Mouse (Mus musculus): ENCODE data around the gene Fbxo33.
A peak's percentile ranks its signal among the peaks of the same experiment; 100 is the strongest.
"Not testable (repeated sequence)": the region's sequence is repeated elsewhere in the genome, so short reads cannot be mapped to it uniquely, and the experiment has no call there.

The Fbxo33 gene

GRCm38 (mm10) chr12:59219325-59220225 is at the start of gene Fbxo33:
Fbxo33 (minus strand) TSS chr12:59219725.
- peak; percentile 99 for DNase-seq (ENCODE audit: low read depth, low spot score)

GRCm38 (mm10) chr12:59265942-59266231 is 46.4 kb upstream of the Fbxo33 start:
- no peak for DNase-seq (ENCODE audit: low read depth, low spot score)

GRCm38 (mm10) chr12:59265207-59265941 is 45.8 kb upstream of the Fbxo33 start:
- DNase-seq (ENCODE audit: low read depth, low spot score) = peak; percentile 76

GRCm38 (mm10) chr12:59262841-59263240 is 43.3 kb upstream of the Fbxo33 start:
- no peak for DNase-seq (ENCODE audit: low read depth, low spot score)

GRCm38 (mm10) chr12:59260798-59261197 is 41.3 kb upstream of the Fbxo33 start:
- peak; percentile 28 for DNase-seq (ENCODE audit: low read depth, low spot score)

- DNase-seq (ENCODE audit: low read depth, low spot score) = peak; percentile 87
These were observed 40.8 kb upstream of the Fbxo33 start for GRCm38 (mm10) chr12:59260362-59260761.

- no peak for DNase-seq (ENCODE audit: low read depth, low spot score)
These were observed 39.5 kb upstream of the Fbxo33 start for GRCm38 (mm10) chr12:59259015-59259414.

- DNase-seq (ENCODE audit: low read depth, low spot score) = peak; percentile 21
These were observed 30.8 kb upstream of the Fbxo33 start for GRCm38 (mm10) chr12:59250259-59250827.

GRCm38 (mm10) chr12:59248969-59249368 is 29.4 kb upstream of the Fbxo33 start:
- no peak for DNase-seq (ENCODE audit: low read depth, low spot score)

GRCm38 (mm10) chr12:59241031-59241430 is 21.5 kb upstream of the Fbxo33 start:
- DNase-seq (ENCODE audit: low read depth, low spot score) = not testable (repeated sequence)

- DNase-seq (ENCODE audit: low read depth, low spot score) = peak; percentile 28
These were observed 18.9 kb upstream of the Fbxo33 start for GRCm38 (mm10) chr12:59238434-59238833.

- peak; percentile 92 for DNase-seq (ENCODE audit: low read depth, low spot score)
These were observed 8.9 kb upstream of the Fbxo33 start for GRCm38 (mm10) chr12:59228401-59228800.

- peak; percentile 57 for DNase-seq (ENCODE audit: low read depth, low spot score)
These were observed 744 bp downstream of the Fbxo33 start for GRCm38 (mm10) chr12:59218640-59219321.

GRCm38 (mm10) chr12:59217331-59217730 is 2.2 kb downstream of the Fbxo33 start:
- no peak for DNase-seq (ENCODE audit: low read depth, low spot score)

GRCm38 (mm10) chr12:59216676-59217266 is 2.8 kb downstream of the Fbxo33 start:
- no peak for DNase-seq (ENCODE audit: low read depth, low spot score)

- no peak for DNase-seq (ENCODE audit: low read depth, low spot score)
These were observed 3.3 kb downstream of the Fbxo33 start for GRCm38 (mm10) chr12:59216176-59216575.

- no peak for DNase-seq (ENCODE audit: low read depth, low spot score)
These were observed 11.7 kb downstream of the Fbxo33 start for GRCm38 (mm10) chr12:59207814-59208213.

- DNase-seq (ENCODE audit: low read depth, low spot score) = no peak
These were observed 12.5 kb downstream of the Fbxo33 start for GRCm38 (mm10) chr12:59207000-59207390.

GRCm38 (mm10) chr12:59206208-59206999 is 13.1 kb downstream of the Fbxo33 start:
- no peak for DNase-seq (ENCODE audit: low read depth, low spot score)

GRCm38 (mm10) chr12:59205571-59205970 is 14.0 kb downstream of the Fbxo33 start:
- DNase-seq (ENCODE audit: low read depth, low spot score) = no peak

- no peak for DNase-seq (ENCODE audit: low read depth, low spot score)
These were observed 20.2 kb downstream of the Fbxo33 start for GRCm38 (mm10) chr12:59199361-59199760.
